Mouse (Mus musculus) kidney, postnatal 14 days (tissue): Measurements from ENCODE around the gene Tas1r1.

Experiments
- DNase-seq: peaks from one replicate; pipeline ENCODE4 v3.0.0; 2022; ENCODE audit warnings: mixed read lengths

Gene Tas1r1

GRCm38 (mm10) chr4:151985886-151986285 lies 52.5 kb downstream of the Tas1r1 start:
- peak; percentile 43 for DNase-seq

GRCm38 (mm10) chr4:151983560-151983959 lies 54.8 kb downstream of the Tas1r1 start:
- no peak for DNase-seq

DNA sequence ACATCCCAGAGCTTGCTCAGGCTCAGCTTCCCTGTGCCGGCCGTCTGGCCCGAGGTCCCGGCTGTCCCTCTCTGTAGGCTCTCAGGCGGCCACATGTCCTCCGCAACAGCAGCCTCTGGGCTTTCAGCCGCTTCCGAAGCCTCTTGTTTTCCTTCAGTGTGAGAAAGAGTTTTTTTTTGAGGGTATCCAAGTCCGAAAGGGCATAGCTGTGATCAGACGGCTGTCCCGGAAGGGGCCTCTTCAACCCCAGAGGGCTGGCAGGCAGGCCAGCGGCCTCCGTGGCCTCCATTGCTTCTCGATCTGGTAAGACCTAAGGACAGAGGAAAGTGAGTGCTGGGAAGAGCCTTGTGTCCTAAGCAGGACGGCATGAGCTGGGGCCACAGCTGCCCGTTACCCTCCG lies 55.3 kb downstream of the Tas1r1 start:
- no peak for DNase-seq

DNA sequence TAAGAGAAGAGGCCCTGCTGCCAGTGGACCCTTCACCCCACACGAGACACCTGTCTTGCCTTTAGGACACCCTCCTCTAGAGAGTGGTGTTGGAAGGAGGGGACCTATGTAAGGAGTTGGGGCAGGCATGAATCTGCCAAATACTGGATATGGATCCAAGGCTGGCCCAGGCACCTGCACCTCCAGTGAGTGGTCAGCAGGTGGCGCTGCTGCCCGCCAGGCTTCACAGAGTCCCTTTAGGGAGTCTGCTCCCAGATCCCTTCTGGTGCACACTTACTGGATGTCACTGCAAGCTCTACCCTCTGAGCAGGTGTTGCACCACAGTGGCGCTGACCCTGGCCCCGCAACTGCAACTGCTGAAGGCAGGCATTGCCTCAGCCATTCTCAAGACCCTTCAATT lies 57.0 kb downstream of the Tas1r1 start:
- DNase-seq = peak; percentile 87

GRCm38 (mm10) chr4:151980699-151981098 lies 57.7 kb downstream of the Tas1r1 start:
- DNase-seq = no peak
